Mouse (Mus musculus): Measurements from ENCODE around the gene Psmd4. TPM values are rescaled to one million over a fixed set of nuclear protein-coding genes. Genes with fewer than 3 reads are reported as not detected.
"Not testable (repeated sequence)": the region's sequence is repeated elsewhere in the genome, so short reads cannot be mapped to it uniquely, and the experiment has no call there.

Gene Psmd4
- polyA plus RNA-seq, 1 experiment from 2014 or later = 214 TPM

GRCm38 (mm10) chr3:95029291-95029827 lies 13.1 kb downstream of the Psmd4 start:
- WGBS = 77% methylated on average over 3 of the region's 3 CpGs

GRCm38 (mm10) chr3:95028603-95029002 lies 13.8 kb downstream of the Psmd4 start:
- no peak for DNase-seq (ENCODE audit: low spot score)
- TF ChIP-seq CTCF (IDR thresholded peaks at IDR 0.05; ENCODE audit: low read depth) = no peak
- Histone ChIP-seq H3K36me3 (ENCODE audit: insufficient read depth, low read length) (peaks cover 24% of the 10 kb centered on the region), H3K27ac (no peak overlapping the region; the same call in 1 of the 2 replicates), H3K27me3 (ENCODE audit: insufficient read depth, low read length) (no peaks in the 10 kb centered on the region), H3K4me1 (replicated peaks; ENCODE audit: insufficient read depth, low read length) (no peaks in the 10 kb centered on the region), H3K9me3 (replicated peaks; ENCODE audit: low read length) (no peaks in the 10 kb centered on the region), H3K4me3 (replicated peaks; ENCODE audit: low read depth, low read length) (no peak overlapping the region), H3K9ac (ENCODE audit: low read depth, low read length) (no peak overlapping the region), H3K4me2 (ENCODE audit: low read length) (no peak overlapping the region)
- no peak for ATAC-seq (replicated peaks; ENCODE audit: low FRiP score, low read depth)
- 68% methylated on average over 3 of the region's 3 CpGs for WGBS

More at GRCm38 (mm10) chr3:95029291-95029827, 13.1 kb downstream of the Psmd4 start:
- H3K4me3 ChIP-seq (replicated peaks; ENCODE audit: low read depth, low read length); H3K4me2 ChIP-seq (ENCODE audit: low read length); ATAC-seq (replicated peaks; ENCODE audit: low FRiP score, low read depth); H3K27ac ChIP-seq; H3K4me1 ChIP-seq (replicated peaks; ENCODE audit: insufficient read depth, low read length); H3K9ac ChIP-seq (ENCODE audit: low read depth, low read length); DNase-seq (ENCODE audit: low spot score); H3K27me3 ChIP-seq (ENCODE audit: insufficient read depth, low read length); H3K9me3 ChIP-seq (replicated peaks; ENCODE audit: low read length): not testable (repeated sequence)
- peak; percentile 31; the same call in 1 of the 2 replicates for TF ChIP-seq CTCF (IDR thresholded peaks at IDR 0.05; ENCODE audit: low read depth)
- peaks cover 31% of the 10 kb centered on the region for H3K36me3 ChIP-seq (ENCODE audit: insufficient read depth, low read length)

DNA sequence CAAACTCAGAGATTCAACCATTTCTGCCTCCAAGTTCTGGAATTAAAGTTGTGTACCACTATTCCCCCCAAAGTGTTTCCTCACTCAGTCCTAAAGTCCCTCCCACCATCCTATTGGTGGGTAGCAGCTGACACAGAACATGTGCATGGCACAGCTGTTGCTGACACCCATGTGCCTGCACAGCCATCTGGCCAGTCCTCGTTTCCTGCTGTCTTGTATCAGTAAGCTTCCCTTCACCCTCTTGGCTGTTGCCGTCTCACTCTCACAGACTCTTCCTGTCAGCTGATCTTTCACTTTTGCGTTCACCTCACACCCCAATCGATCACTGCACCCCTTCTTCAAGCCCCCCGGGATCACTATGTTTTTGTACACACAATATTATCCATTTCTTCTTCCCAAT lies 14.7 kb downstream of the Psmd4 start:
- H3K4me3 ChIP-seq (replicated peaks; ENCODE audit: low read depth, low read length) = no peak overlapping the region
- peaks cover 16% of the 10 kb centered on the region for H3K36me3 ChIP-seq (ENCODE audit: insufficient read depth, low read length)
- no peaks in the 10 kb centered on the region for H3K27me3 ChIP-seq (ENCODE audit: insufficient read depth, low read length)
- H3K27ac ChIP-seq = no peak overlapping the region
- 40% methylated on average over 5 of the region's 5 CpGs for WGBS
- DNase-seq (ENCODE audit: low spot score) (peak; percentile 44), ATAC-seq (replicated peaks; ENCODE audit: low FRiP score, low read depth) (peak; percentile 40; the same call in 1 of the 2 replicates)
- no peak for TF ChIP-seq CTCF (IDR thresholded peaks at IDR 0.05; ENCODE audit: low read depth)
- no peak overlapping the region for H3K4me2 ChIP-seq (ENCODE audit: low read length)
- H3K4me1 ChIP-seq (replicated peaks; ENCODE audit: insufficient read depth, low read length) = no peaks in the 10 kb centered on the region
- no peak overlapping the region for H3K9ac ChIP-seq (ENCODE audit: low read depth, low read length)
- no peaks in the 10 kb centered on the region for H3K9me3 ChIP-seq (replicated peaks; ENCODE audit: low read length)

GRCm38 (mm10) chr3:95027057-95027645 lies 15.3 kb downstream of the Psmd4 start:
- Histone ChIP-seq H3K4me2 (ENCODE audit: low read length) (no peak overlapping the region), H3K27ac (no peak overlapping the region), H3K36me3 (ENCODE audit: insufficient read depth, low read length) (peaks cover 12% of the 10 kb centered on the region; the same call in 1 of the 2 replicates), H3K4me1 (replicated peaks; ENCODE audit: insufficient read depth, low read length) (no peaks in the 10 kb centered on the region), H3K9ac (ENCODE audit: low read depth, low read length) (no peak overlapping the region), H3K4me3 (replicated peaks; ENCODE audit: low read depth, low read length) (no peak overlapping the region), H3K27me3 (ENCODE audit: insufficient read depth, low read length) (no peaks in the 10 kb centered on the region), H3K9me3 (replicated peaks; ENCODE audit: low read length) (no peaks in the 10 kb centered on the region)
- ATAC-seq (replicated peaks; ENCODE audit: low FRiP score, low read depth) (no peak), DNase-seq (ENCODE audit: low spot score) (no peak)
- TF ChIP-seq CTCF (IDR thresholded peaks at IDR 0.05; ENCODE audit: low read depth) = no peak
- WGBS = 38% methylated on average over 5 of the region's 5 CpGs

DNA sequence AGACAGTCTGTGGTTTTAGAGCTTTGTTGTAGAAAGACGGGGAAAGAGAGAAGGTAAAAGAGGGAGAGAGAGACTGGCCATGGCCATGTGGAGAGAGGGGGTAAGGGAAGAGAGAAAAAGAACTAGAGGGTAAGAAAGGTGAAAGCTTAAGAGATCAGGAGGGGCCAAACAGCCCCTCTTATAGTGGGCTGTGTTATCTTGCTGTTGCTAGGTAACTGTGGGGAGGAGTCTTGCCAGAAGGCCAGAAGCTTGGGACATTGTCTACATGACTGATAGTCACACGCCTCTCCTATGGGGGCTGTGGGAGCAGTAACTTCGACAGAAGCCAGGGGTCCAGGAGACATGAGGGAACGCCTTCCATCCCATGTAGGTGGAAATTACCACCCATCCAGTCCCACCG lies 17.2 kb downstream of the Psmd4 start:
- Histone ChIP-seq H3K27me3 (ENCODE audit: insufficient read depth, low read length) (no peaks in the 10 kb centered on the region), H3K4me1 (replicated peaks; ENCODE audit: insufficient read depth, low read length) (no peaks in the 10 kb centered on the region), H3K4me3 (replicated peaks; ENCODE audit: low read depth, low read length) (no peak overlapping the region), H3K4me2 (ENCODE audit: low read length) (no peak overlapping the region), H3K9me3 (replicated peaks; ENCODE audit: low read length) (no peaks in the 10 kb centered on the region), H3K9ac (ENCODE audit: low read depth, low read length) (no peak overlapping the region), H3K36me3 (ENCODE audit: insufficient read depth, low read length) (0 out of 2 replicates have a peak, but pooled peaks cover 3% of the 10 kb centered on the region), H3K27ac (no peak overlapping the region)
- no peak for TF ChIP-seq CTCF (IDR thresholded peaks at IDR 0.05; ENCODE audit: low read depth)
- ATAC-seq (replicated peaks; ENCODE audit: low FRiP score, low read depth) = no peak
- 46% methylated on average over 5 of the region's 5 CpGs for WGBS
- no peak for DNase-seq (ENCODE audit: low spot score)

- no peak overlapping the region for H3K27ac ChIP-seq
- peak; percentile 39 for DNase-seq (ENCODE audit: low spot score)
- no peak for ATAC-seq (replicated peaks; ENCODE audit: low FRiP score, low read depth)
Observed at GRCm38 (mm10) chr3:95024551-95024950, 17.9 kb downstream of the Psmd4 start.

DNA sequence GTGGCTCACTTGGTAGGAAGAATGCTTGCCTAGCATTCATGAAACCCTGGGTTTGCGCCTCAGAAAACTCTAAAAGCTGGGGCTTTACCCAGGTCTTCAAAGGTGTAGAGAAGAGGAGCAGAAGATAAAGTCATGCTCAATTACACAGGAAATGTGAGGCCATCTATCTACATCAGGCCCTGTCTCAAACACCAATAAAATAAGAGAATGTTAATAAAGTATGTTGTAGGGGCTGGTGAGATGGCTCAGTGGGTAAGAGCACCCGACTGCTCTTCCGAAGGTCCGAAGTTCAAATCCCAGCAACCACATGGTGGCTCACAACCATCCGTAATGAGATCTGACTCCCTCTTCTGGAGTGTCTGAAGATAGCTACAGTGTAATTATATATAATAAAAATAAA lies 21.5 kb downstream of the Psmd4 start:
- H3K4me3 ChIP-seq (replicated peaks; ENCODE audit: low read depth, low read length); H3K27ac ChIP-seq; DNase-seq (ENCODE audit: low spot score); H3K9ac ChIP-seq (ENCODE audit: low read depth, low read length); H3K36me3 ChIP-seq (ENCODE audit: insufficient read depth, low read length); H3K27me3 ChIP-seq (ENCODE audit: insufficient read depth, low read length); ATAC-seq (replicated peaks; ENCODE audit: low FRiP score, low read depth); H3K4me1 ChIP-seq (replicated peaks; ENCODE audit: insufficient read depth, low read length); H3K9me3 ChIP-seq (replicated peaks; ENCODE audit: low read length); H3K4me2 ChIP-seq (ENCODE audit: low read length): not testable (repeated sequence)
- 88% methylated on average over 5 of the region's 5 CpGs for WGBS

More at GRCm38 (mm10) chr3:95024551-95024950, 17.9 kb downstream of the Psmd4 start:
- no peak overlapping the region for H3K4me3 ChIP-seq (replicated peaks; ENCODE audit: low read depth, low read length)
- H3K4me1 ChIP-seq (replicated peaks; ENCODE audit: insufficient read depth, low read length) = no peaks in the 10 kb centered on the region
- H3K36me3 ChIP-seq (ENCODE audit: insufficient read depth, low read length) = no peaks in the 10 kb centered on the region
- H3K27me3 ChIP-seq (ENCODE audit: insufficient read depth, low read length) = no peaks in the 10 kb centered on the region
- H3K4me2 ChIP-seq (ENCODE audit: low read length) = no peak overlapping the region
- WGBS = 35% methylated on average over 11 of the region's 11 CpGs
- H3K9me3 ChIP-seq (replicated peaks; ENCODE audit: low read length) = no peaks in the 10 kb centered on the region
- 0 out of 2 replicates have a peak overlapping the region, but pooled peaks have one; percentile 3 for H3K9ac ChIP-seq (ENCODE audit: low read depth, low read length)
- no peak for TF ChIP-seq CTCF (IDR thresholded peaks at IDR 0.05; ENCODE audit: low read depth)

Data from kidney, postnatal 0 days (tissue).